ENCODE assay signal across 9 mouse cellular contexts in genomic region chr2:156705473-156705872, GRCm38 (mm10).
DNase-seq lines count a peak whose midpoint lies in the region; TF ChIP-seq lines count a peak whose summit lies in the region.
"Had no signal": no experiment of that assay in that cellular context is flagged by ENCODE, and none has a peak within 500 bp of the region (broad histone marks: within the 10 kb centered on the region; RNA-seq: fewer than 3 reads in every experiment).

No protein-coding gene starts in this region.

- peaks cover 3 to 31% of the 10 kb centered on the region in 2 experiments; a peak in 3 of 4 replicates for H3K4me1 ChIP-seq in ES-E14 (ENCODE audit: control insufficient read depth in 2 of 2, insufficient read depth in 2 of 2, low read length in 2 of 2, poor library complexity in 1 of 2)
- peaks cover 8% of the 10 kb centered on the region for H3K4me1 ChIP-seq in embryonic facial prominence, embryonic 10.5 days
- H3K4me1 ChIP-seq: heart, embryonic 15.5 days had no signal

- no peaks in the 10 kb centered on the region for H3K9me3 ChIP-seq in ES-E14 (ENCODE audit: control insufficient read depth, insufficient read depth, low read depth, low read length)
- H3K9me3 ChIP-seq in embryonic facial prominence, embryonic 10.5 days = no peaks in the 10 kb centered on the region
- H3K9me3 ChIP-seq: heart, embryonic 15.5 days had no signal

- H3K27ac ChIP-seq in ES-E14 (ENCODE audit: insufficient read depth, low read depth, low read length, poor library complexity, severe bottlenecking) = no peak overlapping the region
- no peak overlapping the region for H3K27ac ChIP-seq in embryonic facial prominence, embryonic 10.5 days (replicated peaks)
- H3K27ac ChIP-seq: heart, embryonic 15.5 days had no signal

- no peak for DNase-seq in ES-E14 (ENCODE audit: low read depth, low spot score)
- DNase-seq in adrenal gland, postnatal 36 days = peak; percentile 85 to 86
- peak; percentile 86 for DNase-seq in embryonic facial prominence, embryonic 10.5 days (ENCODE audit: low spot score)
- peak; percentile 80 to 90 for DNase-seq in heart, postnatal 14 days
- DNase-seq in layer of hippocampus, postnatal 10 days (ENCODE audit: low spot score in 2 of 2) = peak; percentile 91 to 93
- peak; percentile 88 for DNase-seq in lung, postnatal 36 days
- peak; percentile 71 for DNase-seq in right cerebral cortex, adult 18-20 months
- peak; percentile 64 for DNase-seq in urinary bladder, adult 2 months (ENCODE audit: low spot score)

- H3K9ac ChIP-seq in ES-E14 (ENCODE audit: insufficient read depth, low read depth, low read length, poor library complexity, severe bottlenecking) = no peak overlapping the region
- H3K9ac ChIP-seq: heart, embryonic 15.5 days had no signal

- 22% methylated on average over 6 of the region's 6 CpGs for WGBS in embryonic facial prominence, embryonic 10.5 days

- in situ Hi-C loops in ES-E14 (cut with MboI; ENCODE audit: low sequenced_read_pairs in 2 of 2, unreplicated experiment in 2 of 2) = loop anchor here (10.0 to 25.0 kb wide), 3 partner anchors 101 to 171 kb away; partner anchors contain the start of gene Aar2 (in 1 of the 2)

- intact Hi-C loops in heart, postnatal 14 days (cut with DNase I) = loop anchor here (1.0 to 10.0 kb wide), 5 partner anchors 93 to 401 kb away; partner anchors contain the start of gene Dlgap4

- peaks cover 7% of the 10 kb centered on the region; the same call in 1 of the 2 replicates for H3K36me3 ChIP-seq in ES-E14 (ENCODE audit: control insufficient read depth, insufficient read depth, low read length, poor library complexity, severe bottlenecking)
- H3K36me3 ChIP-seq in embryonic facial prominence, embryonic 10.5 days (replicated peaks) = no peaks in the 10 kb centered on the region
- H3K36me3 ChIP-seq: heart, embryonic 15.5 days had no signal

- H3K27me3 ChIP-seq in embryonic facial prominence, embryonic 10.5 days (replicated peaks; ENCODE audit: low read depth, poor library complexity, severe bottlenecking) = peaks cover 12% of the 10 kb centered on the region; the same call in 1 of the 2 replicates

- H3K4me3 ChIP-seq in ES-E14 (ENCODE audit: insufficient read depth in 1 of 2, low read depth in 1 of 2, low read length in 2 of 2, poor library complexity in 1 of 2, severe bottlenecking in 1 of 2) = no peak overlapping the region
- no peak overlapping the region for H3K4me3 ChIP-seq in embryonic facial prominence, embryonic 10.5 days
- H3K4me3 ChIP-seq: heart, embryonic 15.5 days had no signal

TF ChIP-seq in ES-E14, 5 proteins besides CTCF, POLR2A, EP300 and RAD21:
- TF ChIP-seq ZNF384 (IDR thresholded peaks at IDR 0.05; ENCODE audit: low read depth, low read length) (peak; percentile 46; the same call in 1 of the 2 replicates), MAFK (IDR thresholded peaks at IDR 0.05; ENCODE audit: insufficient read depth, low read depth, low read length) (no peak), ZC3H11A (IDR thresholded peaks at IDR 0.05; ENCODE audit: borderline replicate concordance, low read depth, low read length) (peak; percentile 97)
